Mouse (Mus musculus): Measurements from ENCODE around the gene Mcfd2.

DNA sequence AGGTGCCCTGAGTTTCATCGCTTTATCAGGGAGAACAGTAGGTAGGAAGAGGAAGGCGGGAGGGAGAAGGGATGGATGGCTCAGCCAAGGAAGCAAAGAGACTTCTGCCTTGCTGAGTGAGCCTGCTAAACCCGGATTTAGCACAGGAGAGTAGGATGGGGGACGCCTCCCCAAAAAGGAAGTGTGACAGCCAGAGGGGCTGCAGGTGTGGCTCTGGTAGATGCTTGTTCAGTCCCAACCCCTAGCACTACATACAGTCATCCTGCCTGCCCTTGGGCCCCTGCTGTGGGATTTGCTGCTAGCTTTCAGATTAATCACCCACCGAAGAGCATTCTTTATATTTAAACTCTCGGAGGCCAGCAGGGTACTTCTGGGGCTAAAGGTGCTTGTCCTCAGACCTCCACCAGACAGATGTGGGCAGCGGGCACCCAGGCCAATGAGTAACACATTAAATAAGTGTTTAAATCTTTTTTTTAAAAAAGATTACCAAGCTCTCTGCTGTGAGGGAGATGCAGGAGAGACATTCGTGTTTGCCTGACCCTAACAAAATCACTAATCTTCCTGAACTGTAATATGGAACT lies 21.6 kb upstream of the Mcfd2 start:
- TF ChIP-seq POLR2A (IDR thresholded peaks at IDR 0.05; ENCODE audit: low read depth, low read length) (no peak), CTCF (IDR thresholded peaks at IDR 0.05; ENCODE audit: borderline replicate concordance, insufficient read depth, low read length) (no peak)
